Mouse (Mus musculus): ENCODE results near the gene Dohh. TPM values are rescaled to one million over a fixed set of nuclear protein-coding genes. Genes with fewer than 3 reads are reported as not detected.

Dohh gene
- total RNA-seq, 1 experiment from 2014 or later = 34.7 TPM

DNA sequence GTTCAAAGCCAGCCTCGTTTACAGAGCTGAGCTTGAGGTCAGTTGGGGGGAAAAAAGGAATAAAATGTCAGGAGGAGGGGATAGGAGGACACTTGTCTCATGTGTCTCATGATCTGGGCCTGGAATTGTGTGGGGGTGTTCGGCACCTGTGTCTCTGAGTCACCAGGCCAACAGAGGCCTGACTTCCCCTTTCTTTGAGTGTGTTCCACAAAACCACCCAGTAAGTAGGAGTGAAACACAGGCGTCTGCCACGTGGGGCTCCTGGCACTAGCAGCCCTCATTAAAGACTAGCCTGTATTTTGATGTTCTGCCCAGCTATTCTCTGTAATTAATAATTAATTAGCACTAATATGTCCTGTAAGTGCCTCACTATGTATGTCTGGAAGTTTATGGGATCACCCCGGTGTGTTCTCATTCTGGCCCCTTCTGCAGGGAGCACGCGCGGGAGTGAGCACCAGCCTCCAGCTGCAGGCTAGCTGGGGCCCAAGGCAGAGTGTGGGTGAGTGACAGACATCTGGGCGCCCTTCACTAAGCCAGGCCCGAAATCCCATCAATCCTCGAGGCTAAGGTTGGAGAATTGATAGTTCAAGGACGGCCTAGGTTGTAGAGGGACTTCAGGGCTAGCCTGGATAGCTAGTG lies 27.8 kb upstream of the Dohh start:
- ATAC-seq (replicated peaks; ENCODE audit: low read depth, poor library complexity, severe bottlenecking) = peak; percentile 62

DNA sequence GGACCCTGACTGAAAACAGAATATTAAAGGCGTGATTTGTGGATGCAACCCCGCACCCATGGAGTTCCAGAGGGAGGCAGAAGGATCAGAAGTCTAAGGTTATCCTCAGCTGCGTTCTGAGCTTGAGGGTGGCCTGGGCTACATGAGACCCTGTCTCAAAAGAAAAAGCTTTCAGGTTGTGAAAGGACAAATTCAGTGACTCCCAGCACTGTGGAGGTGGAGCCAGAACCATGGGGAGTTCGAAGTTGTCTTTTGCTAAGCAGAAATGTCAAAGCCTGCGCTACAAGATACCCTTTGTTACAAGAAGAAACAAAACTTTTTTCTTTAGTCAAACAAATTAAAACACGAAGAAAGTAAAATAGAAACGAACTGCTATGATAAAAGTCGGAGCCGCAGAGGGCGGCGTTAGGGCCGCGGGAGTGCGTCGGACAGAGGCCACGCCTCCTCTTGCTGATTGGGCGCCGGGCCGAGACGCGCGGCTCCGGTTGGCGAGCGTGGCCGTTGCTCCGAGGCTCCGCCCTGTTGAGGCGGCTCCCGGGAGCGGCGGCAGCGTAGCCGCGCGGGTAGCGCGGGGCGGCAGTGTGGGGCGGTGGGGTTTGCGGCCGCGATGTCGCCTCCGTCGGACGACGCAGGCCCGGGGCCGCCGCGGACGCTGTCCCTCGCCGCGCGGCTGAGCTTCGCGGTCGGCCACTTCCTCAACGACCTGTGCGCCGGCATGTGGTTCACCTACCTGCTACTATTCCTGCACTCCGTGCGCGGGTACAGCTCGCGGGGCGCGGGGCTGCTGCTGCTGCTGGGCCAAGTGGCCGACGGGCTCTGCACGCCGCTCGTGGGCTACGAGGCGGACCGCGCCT lies 27.0 kb upstream of the Dohh start, which contains the start of gene Mfsd12:
TSS of gene Mfsd12 (plus strand) at position 501 of the 854 bp plus-strand sequence.
- ATAC-seq (replicated peaks; ENCODE audit: low read depth, poor library complexity, severe bottlenecking) = peak; percentile 63

DNA sequence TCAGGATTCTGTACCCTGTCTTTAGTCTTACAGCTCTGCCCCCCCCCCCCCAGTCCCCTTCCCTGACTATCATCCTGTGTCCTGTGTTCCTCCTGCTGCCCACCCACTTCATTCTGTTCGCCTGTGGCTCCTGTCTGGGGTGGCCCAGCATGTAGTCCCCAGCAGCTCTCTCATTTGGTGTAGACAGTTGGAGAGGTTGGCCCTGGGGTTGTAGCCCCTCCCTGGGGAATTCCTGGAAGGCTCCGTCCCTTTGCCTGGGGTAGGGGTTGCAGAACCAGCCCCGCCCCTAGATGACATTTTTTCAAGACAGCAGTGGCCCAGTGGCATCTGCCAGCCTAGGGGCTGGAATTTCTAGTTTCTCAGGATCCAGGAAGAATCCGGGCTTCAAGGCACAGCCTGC lies 26.0 kb upstream of the Dohh start:
- no peak for ATAC-seq (replicated peaks; ENCODE audit: low read depth, poor library complexity, severe bottlenecking)

DNA sequence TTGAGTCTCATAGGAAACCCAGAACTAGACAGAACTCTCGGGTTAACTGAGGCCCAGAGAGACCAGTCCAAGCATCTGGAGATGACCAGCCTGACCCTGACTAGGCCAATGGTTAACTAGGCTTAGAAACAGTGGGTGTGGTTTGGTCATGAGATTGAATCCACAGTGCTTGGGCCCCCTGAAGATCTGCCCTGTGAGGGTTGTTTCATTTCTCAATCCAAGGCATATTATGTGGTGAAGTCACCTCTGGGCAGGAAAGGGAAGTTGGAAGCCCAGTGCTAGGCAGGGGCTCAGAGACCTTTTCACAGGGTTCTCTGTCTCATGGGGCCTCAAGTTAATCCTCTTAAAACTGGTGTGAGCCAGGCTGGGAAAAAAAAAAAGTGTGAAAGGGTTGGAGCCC lies 25.4 kb upstream of the Dohh start:
- peak; percentile 50 for ATAC-seq (replicated peaks; ENCODE audit: low read depth, poor library complexity, severe bottlenecking)

DNA sequence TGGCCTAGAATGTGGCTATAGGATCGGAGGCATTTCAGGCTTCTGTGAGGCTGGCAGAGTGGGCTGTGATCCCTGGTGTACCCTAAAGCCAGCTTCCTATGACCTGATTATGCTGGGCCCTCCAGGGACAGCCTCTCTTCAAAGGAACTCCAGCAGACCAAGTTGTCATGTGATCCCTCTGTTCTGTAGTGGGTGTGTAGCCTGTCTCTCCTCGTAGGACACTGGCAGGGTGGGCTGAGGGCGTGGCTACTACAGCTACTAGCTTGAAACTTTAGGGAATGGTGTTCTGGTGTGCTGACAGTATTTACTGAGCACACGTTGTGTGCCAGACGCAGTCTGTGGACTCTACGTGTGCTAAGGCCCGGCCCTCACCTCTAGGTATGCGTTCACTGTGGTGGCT lies 23.5 kb upstream of the Dohh start:
- no peak for ATAC-seq (replicated peaks; ENCODE audit: low read depth, poor library complexity, severe bottlenecking)

DNA sequence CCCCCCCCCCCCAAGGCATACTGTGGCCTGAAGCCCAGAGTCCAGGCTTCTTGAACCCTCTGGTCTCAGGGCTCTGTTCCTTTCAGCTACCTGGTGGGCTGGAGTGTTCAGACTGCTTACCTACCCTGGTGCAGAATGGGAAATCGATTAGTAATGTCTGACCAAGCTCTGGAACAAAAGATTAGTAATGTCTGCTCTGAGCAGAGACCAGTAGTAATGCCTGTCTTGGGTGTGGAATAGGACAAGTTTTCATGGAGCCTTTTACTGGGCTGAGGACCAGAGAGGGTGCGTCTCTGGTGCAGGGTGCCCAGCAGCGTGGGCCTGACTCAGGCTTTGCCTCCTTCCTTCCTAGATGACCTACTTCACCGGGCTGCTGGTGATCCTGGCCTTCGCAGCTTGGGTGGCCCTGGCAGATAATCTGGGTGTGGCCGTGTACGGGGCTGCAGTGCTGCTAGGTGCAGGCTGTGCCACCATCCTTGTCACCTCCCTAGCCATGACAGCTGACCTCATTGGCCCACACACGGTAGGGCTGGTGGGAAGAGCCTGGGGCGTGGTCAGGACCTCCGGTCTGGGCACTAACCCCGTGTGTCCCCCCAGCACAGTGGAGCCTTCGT lies 21.8 kb upstream of the Dohh start:
- no peak for ATAC-seq (replicated peaks; ENCODE audit: low read depth, poor library complexity, severe bottlenecking)

DNA sequence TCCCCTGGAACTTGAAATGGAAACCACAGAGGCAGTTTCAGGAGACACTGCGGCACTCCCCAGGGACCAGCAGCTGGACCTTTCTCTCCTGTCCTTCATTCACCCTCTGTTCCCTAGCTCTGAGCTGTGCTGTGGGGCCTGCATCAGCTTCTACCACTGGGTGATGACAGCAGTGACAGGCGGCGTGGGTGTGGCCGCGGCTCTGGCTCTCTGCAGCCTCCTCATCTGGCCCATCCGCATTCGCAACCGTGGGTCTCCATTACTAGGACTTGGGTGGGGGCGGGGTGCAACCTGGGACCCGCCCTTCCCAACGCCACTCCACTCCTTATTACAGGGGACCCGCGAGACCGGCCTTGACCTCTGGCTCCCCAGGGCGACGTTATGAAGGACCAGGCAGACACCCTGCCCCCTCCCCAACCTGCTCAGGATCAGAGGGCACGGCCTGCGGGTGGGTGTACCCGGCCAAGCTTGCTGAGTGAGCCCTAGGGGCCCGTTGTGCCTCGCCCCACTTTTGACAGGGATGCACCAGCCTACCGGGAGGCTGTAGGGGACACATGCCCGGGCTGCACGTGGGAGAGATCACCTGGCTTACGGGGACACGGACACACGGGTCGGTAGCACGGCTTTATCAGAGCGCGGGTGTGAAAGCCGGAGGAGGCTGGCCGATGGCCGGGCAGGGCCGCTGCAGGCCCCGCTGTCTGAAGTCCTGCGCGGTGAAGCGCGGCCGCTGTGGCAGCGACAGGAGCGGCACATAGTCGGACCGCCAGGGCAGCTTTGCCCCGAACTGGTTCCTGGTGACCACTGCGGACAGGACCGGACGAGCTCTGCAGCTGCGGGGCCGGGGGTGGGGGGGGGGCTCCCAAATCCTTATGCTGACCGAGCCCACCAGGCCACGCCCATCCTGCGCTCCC lies 20.5 kb upstream of the Dohh start:
- no peak for ATAC-seq (replicated peaks; ENCODE audit: low read depth, poor library complexity, severe bottlenecking)

DNA sequence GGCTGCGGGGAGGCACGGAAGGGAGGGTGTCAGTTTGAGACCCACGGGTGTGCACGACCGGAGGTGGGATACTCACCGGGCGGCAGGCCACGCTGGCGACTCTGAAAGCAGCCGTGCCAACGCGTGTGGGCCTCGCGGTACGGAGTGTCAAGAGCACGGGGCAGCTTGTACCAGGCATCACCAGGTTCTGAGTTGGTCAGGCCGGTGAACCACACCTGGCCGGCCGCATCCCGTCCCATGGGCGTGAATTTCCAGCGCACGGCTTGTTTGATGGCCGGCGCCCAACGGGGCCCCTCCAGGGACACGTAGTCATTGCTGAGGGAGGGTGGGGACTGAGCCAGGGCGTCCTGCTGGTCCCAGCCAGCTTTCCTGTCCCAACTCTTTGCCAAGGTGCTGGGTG lies 19.6 kb upstream of the Dohh start:
- no peak for ATAC-seq (replicated peaks; ENCODE audit: low read depth, poor library complexity, severe bottlenecking)

DNA sequence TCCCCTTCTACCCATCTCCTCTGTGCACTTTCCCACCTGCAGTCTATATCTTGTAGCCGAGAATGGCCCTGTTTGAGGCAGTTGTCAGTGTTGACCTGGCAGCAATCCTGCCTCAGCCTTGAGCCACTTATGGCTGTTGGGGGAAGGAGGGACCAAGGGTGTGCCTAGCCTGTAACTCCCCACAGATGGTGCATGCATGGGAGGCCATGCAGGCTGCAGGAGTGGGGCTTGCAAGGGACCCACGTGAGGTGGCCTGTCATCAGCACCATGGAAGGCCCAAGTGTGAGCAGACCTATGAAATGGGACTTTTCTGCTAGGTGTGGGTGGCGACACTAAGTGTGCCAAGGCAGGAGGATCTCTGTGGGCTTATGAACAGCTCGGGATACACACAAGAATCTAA lies 19.2 kb upstream of the Dohh start:
- no peak for ATAC-seq (replicated peaks; ENCODE audit: low read depth, poor library complexity, severe bottlenecking)

DNA sequence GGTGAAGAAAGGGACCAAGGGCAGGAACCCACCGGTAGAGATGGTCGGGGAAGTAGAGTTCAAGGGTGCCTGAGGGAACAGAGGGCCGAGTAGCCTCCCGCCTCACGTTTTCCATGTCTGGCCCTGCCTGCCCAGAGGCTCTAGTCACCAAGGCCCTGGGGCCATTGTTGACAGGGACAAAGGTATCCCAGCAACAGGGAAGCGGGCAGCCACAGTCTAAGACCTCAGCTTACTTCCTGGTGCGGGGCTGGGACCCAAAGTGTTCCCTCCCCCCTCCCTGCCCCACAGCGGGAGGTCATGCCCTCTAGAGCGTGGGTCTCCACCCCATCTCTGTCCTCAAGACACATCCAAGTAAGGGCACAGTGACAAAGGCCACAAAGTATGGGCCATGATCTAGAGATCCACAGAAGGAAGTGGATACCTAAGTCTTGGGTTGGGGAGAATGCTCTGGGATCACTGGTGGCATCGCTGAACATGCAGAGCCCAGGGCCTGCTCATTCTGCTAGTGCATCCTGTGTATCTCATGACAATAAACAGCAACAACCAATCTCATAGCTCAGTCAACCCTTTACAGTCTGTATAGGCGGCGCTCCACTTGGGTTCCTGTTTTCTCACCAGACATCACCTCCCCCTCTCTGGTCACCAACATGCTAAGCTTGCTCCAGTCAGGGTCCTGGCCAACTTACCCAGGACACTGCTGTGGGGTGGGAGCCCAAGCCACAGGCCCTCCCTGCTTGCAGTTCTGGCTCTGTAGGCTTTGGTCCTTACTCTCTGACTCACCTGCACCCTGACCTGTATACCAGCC lies 18.4 kb upstream of the Dohh start, which contains the start of gene 4930404N11Rik:
TSS of gene 4930404N11Rik (minus strand) at position 145 of the 805 bp plus-strand sequence.
- peak; percentile 29 for ATAC-seq (replicated peaks; ENCODE audit: low read depth, poor library complexity, severe bottlenecking)

DNA sequence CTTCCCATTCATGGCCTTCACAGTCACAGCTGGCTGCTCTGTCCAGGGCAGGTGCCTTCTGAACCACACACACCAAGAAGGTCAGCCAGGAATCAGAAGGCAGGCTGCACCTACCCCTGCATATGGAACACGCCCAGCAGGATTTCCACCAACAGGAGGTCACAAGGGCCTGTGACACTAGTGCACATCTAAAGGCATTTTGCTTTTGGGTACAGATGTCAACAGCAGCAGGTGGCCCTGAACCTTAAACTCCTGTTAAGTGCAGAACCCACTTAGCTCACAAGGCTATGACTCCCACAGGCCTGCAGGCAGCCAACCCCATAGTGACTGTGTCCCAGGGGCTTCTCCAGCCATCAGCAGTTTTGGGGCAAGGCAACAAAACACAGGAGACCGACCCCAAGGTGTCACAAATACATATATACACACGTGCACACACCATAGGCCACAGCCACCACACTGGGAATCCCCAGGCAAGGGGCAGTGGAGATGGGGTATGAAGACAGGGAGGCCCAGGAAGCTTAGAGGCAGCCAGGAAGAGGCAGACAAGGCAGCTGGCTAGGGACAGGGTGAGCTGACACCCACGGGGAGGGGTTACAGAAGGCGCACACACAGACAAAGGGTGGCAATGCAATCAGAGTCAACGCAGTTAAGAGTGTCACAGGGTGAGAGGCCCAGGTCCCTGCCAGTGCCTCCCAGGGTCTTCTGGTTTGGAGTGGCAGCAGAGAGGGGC lies 17.6 kb upstream of the Dohh start:
- ATAC-seq (replicated peaks; ENCODE audit: low read depth, poor library complexity, severe bottlenecking) = no peak

DNA sequence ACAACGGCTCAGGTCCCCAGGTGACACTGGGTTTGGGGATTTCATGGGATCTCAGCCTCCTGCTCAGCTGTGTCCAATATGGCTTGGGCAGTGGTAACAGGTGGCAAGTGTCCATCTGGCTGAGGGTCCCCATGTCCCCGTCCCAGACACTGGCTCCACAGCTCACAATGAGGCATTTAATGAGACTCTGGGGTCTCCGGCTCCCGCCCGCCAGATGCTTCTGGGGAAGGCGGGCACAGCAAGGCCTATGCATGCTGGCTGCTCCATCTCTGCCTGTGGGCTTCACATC lies 17.1 kb upstream of the Dohh start:
- no peak for ATAC-seq (replicated peaks; ENCODE audit: low read depth, poor library complexity, severe bottlenecking)

DNA sequence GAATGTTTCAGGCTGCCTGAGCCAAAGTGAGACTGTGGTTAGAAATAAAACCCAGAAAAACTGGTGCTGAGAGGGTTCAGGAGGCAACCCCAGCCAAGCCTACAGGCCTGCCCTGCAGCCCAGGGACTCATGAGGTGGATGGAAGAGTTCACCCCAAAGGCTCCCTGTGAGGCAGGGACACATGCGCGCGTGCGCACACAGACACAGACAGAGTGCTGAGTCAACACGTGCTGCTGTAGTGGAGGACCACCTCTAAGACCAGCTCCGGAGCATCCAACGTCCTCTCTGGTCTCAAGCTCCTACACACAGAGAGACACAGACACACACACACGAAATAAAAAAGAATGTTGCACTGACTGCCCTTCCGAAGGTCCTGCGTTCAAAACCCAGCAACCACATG lies 8.9 kb upstream of the Dohh start:
- ATAC-seq (replicated peaks; ENCODE audit: low read depth, poor library complexity, severe bottlenecking) = no peak

DNA sequence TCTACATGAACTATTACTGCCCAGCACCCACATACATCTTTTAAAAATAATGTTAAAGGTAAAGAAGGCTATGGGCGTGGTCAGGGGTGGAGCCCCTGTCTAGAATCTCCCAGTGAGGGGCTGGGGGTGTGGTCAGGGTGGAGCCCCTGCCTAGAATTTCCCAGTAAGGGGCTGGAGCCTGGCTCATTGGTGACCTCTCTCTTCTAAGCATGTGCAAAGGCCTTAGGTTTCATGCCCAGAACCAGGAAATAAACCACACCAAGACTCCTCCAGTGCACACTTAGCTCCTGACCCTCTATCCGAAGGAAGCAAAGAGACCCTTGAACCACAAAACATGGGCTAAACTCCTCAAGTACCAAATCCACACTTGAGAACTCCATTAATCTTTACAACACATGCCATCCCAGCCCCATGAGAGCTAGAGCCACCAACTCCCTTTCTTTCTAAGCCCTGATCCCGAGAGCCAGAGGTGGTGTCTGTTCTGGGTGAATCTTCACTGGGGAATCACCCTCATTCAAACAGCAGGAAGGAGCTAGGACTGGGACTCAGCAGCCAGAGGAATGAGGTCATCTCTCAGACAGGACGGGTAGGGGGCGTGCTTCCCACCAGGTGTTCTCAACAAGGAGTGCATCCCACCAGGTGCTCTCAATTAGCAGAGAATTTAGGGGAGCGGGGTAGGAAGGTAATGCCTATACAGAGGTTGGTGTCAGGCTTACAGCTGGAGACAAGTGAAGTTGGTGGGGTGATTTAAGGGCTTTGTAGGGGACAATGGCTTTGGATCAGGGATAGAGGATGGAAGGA lies 7.5 kb upstream of the Dohh start:
- no peak for ATAC-seq (replicated peaks; ENCODE audit: low read depth, poor library complexity, severe bottlenecking)

DNA sequence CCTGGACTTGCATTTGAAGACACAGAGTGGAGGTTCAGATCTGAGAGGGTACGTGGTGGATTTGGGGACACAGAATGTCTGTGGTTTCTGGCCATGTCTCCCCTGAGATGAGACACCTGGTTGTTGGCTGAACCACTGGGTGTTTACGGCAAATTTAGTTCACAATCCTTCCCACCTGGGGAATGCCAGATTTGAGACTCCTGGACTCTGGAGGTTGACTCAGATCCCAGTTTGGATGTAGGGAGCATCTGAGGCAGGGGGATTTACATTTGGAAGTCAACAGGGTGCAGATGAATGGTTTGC lies 6.9 kb upstream of the Dohh start:
- ATAC-seq (replicated peaks; ENCODE audit: low read depth, poor library complexity, severe bottlenecking) = no peak

DNA sequence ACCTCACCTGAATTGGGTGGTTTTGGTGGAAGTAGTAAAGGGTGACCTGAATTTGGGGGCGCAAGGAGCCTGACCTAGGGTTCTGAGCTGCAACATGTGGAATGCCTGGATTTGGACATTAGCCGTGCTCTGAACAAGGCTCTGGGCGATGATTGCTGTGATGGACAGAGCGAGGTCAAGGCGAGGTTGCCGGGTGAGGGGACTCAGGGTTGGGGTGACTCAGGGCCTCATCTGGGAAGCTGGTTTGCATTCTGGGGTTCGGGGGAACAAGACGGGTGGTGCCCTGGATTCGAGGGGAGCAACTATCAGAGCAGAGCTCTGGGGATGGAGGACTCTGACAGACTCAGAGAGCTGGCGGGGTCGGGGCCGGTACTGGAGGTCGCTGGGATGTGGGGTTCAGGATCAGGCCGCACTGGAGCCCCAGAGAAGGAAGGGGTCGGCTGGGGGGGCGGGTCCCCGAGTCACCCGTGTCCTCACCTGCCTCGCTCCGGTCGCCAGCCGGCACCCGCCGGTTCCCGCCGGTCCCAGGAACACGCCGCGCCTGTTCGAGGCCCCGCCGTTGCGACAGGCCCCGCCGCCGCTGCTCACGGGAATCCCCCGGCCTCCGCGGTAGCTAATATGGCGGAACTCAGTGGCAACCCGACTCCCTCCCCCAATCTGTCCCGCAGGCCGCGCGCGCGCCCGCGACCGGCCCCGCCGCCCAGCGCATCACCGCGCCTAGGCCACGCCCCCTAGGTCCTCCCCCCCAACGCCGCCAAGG lies 6.3 kb upstream of the Dohh start, which contains the start of gene Fzr1:
TSS of gene Fzr1 (minus strand) at position 724 of the 760 bp plus-strand sequence.
- ATAC-seq (replicated peaks; ENCODE audit: low read depth, poor library complexity, severe bottlenecking) = no peak

DNA sequence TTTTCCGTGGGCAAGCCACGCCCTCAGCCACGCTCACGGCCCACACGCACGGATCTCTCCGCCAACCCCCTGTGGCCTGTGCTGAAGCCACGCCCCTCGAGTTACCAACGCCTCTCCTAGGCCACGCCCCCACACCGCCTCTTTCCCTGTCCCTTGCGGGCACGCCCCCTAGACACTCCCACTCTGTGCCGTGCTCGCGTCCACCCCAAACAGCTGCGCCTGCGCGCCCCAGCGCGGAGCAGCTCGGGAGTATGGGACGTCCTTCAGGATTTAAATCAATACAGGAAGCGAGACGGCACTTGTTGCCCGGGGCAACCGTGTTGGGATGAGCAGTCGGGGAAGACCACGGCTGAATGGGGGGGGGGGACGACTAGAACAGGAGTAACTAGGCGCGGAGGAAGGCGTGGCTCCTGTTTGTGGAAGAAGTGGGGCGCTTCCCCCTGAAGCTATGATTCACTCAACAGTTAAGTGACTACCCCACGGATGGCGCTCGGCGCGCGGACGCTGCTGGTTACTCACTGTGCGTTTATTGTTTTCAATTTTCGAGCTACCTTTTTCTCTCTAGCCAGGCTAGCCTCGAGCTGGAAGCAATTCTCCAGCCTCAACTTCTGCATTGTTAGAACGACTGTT lies 5.6 kb upstream of the Dohh start:
- peak; percentile 74 for ATAC-seq (replicated peaks; ENCODE audit: low read depth, poor library complexity, severe bottlenecking)
